Mouse (Mus musculus): ENCODE data around the gene Gm10337. TPM values are rescaled to one million over a fixed set of nuclear protein-coding genes. Genes with fewer than 3 reads are reported as not detected.

Gene Gm10337
- total RNA-seq, 2 experiments from 2014 or later: not detected

- DNase-seq (ENCODE audit: extremely low spot score in 1 of 2, low spot score in 2 of 2): no peak
- intact Hi-C loops (cut with DNase I): loop anchor here (10.0 kb wide), 1 partner anchor 393 kb away; no protein-coding TSS in a partner anchor
These were observed 15.9 kb upstream of the Gm10337 start for GRCm38 (mm10) chr15:102487664-102488063.

- intact Hi-C loops (cut with DNase I): no loop called here
- no peak for DNase-seq (ENCODE audit: extremely low spot score in 1 of 2, low spot score in 2 of 2)
These were observed 5.2 kb upstream of the Gm10337 start for GRCm38 (mm10) chr15:102498322-102498721.

- intact Hi-C loops (cut with DNase I): no loop called here
These were observed 4.2 kb upstream of the Gm10337 start for GRCm38 (mm10) chr15:102499370-102499769.

GRCm38 (mm10) chr15:102499851-102500250 is 3.7 kb upstream of the Gm10337 start:
- intact Hi-C loops (cut with DNase I): no loop called here

More at GRCm38 (mm10) chr15:102499370-102499769, 4.2 kb upstream of the Gm10337 start:
- no peak for DNase-seq (ENCODE audit: extremely low spot score in 1 of 2, low spot score in 2 of 2)

GRCm38 (mm10) chr15:102500479-102500878 is 3.0 kb upstream of the Gm10337 start:
- intact Hi-C loops (cut with DNase I): no loop called here
- no peak for DNase-seq (ENCODE audit: extremely low spot score in 1 of 2, low spot score in 2 of 2)

More at GRCm38 (mm10) chr15:102499851-102500250, 3.7 kb upstream of the Gm10337 start:
- DNase-seq (ENCODE audit: extremely low spot score in 1 of 2, low spot score in 2 of 2): no peak

- DNase-seq (ENCODE audit: extremely low spot score in 1 of 2, low spot score in 2 of 2): no peak
- intact Hi-C loops (cut with DNase I): no loop called here
These were observed 2.3 kb upstream of the Gm10337 start for GRCm38 (mm10) chr15:102501084-102501814.

- no peak for DNase-seq (ENCODE audit: extremely low spot score in 1 of 2, low spot score in 2 of 2)
- intact Hi-C loops (cut with DNase I): no loop called here
These were observed 1.2 kb upstream of the Gm10337 start for GRCm38 (mm10) chr15:102502254-102502840.

- intact Hi-C loops (cut with DNase I): no loop called here
- DNase-seq (ENCODE audit: extremely low spot score in 1 of 2, low spot score in 2 of 2): no peak
These were observed 631 bp downstream of the Gm10337 start for GRCm38 (mm10) chr15:102503924-102504782.

GRCm38 (mm10) chr15:102505073-102505769 is 1.7 kb downstream of the Gm10337 start:
- intact Hi-C loops (cut with DNase I): loop anchor here (5.0 kb wide), 1 partner anchor 33 kb away; the partner anchor contains the start of gene Pcbp2
- DNase-seq (ENCODE audit: extremely low spot score in 1 of 2, low spot score in 2 of 2): no peak

GRCm38 (mm10) chr15:102505770-102506463 is 2.4 kb downstream of the Gm10337 start:
- no peak for DNase-seq (ENCODE audit: extremely low spot score in 1 of 2, low spot score in 2 of 2)
- intact Hi-C loops (cut with DNase I): loop anchor here (5.0 kb wide), 1 partner anchor 34 kb away; the partner anchor contains the start of gene Pcbp2

GRCm38 (mm10) chr15:102506464-102506830 is 2.9 kb downstream of the Gm10337 start:
- no peak for DNase-seq (ENCODE audit: extremely low spot score in 1 of 2, low spot score in 2 of 2)
- intact Hi-C loops (cut with DNase I): loop anchor here (5.0 kb wide), 1 partner anchor 34 kb away; the partner anchor contains the start of gene Pcbp2

GRCm38 (mm10) chr15:102506864-102507263 is 3.3 kb downstream of the Gm10337 start:
- no peak for DNase-seq (ENCODE audit: extremely low spot score in 1 of 2, low spot score in 2 of 2)
- intact Hi-C loops (cut with DNase I): loop anchor here (5.0 kb wide), 1 partner anchor 35 kb away; the partner anchor contains the start of gene Pcbp2

- no peak for DNase-seq (ENCODE audit: extremely low spot score in 1 of 2, low spot score in 2 of 2)
- intact Hi-C loops (cut with DNase I): loop anchor here (5.0 kb wide), 1 partner anchor 35 kb away; the partner anchor contains the start of gene Pcbp2
These were observed 4.0 kb downstream of the Gm10337 start for GRCm38 (mm10) chr15:102507561-102507960.

GRCm38 (mm10) chr15:102508336-102508735 is 4.8 kb downstream of the Gm10337 start:
- no peak for DNase-seq (ENCODE audit: extremely low spot score in 1 of 2, low spot score in 2 of 2)
- intact Hi-C loops (cut with DNase I): loop anchor here (5.0 kb wide), 1 partner anchor 36 kb away; the partner anchor contains the start of gene Pcbp2

- DNase-seq (ENCODE audit: extremely low spot score in 1 of 2, low spot score in 2 of 2): no peak
- intact Hi-C loops (cut with DNase I): no loop called here
These were observed 6.6 kb downstream of the Gm10337 start for GRCm38 (mm10) chr15:102510110-102510509.

- intact Hi-C loops (cut with DNase I): no loop called here
These were observed 7.2 kb downstream of the Gm10337 start for GRCm38 (mm10) chr15:102510590-102511284.

GRCm38 (mm10) chr15:102511285-102511833 is 7.8 kb downstream of the Gm10337 start:
- no peak for DNase-seq (ENCODE audit: extremely low spot score in 1 of 2, low spot score in 2 of 2)
- intact Hi-C loops (cut with DNase I): no loop called here

More at GRCm38 (mm10) chr15:102510590-102511284, 7.2 kb downstream of the Gm10337 start:
- DNase-seq (ENCODE audit: extremely low spot score in 1 of 2, low spot score in 2 of 2): peak; percentile 90 to 97
